Mouse (Mus musculus) lung, postnatal 0 days (tissue): Measurements from ENCODE around the gene Gcnt7. TPM values are rescaled to one million over a fixed set of nuclear protein-coding genes. Genes with fewer than 3 reads are reported as not detected.

Source experiments
- ATAC-seq: fragments of 200-750 bp; cut with Nextera tagmentation; 2 replicates; pipeline ENCODE4 v1.8.0; 2017; ENCODE audit warnings: moderate library complexity
- DNase-seq: peaks from one replicate; pipeline ENCODE4 v3.0.0-alpha.2; 2016; ENCODE audit warnings: low spot score
- H3K27ac ChIP-seq: fragments of 300-500 bp; sonication (generic); 2 replicates; pipeline ENCODE4 v1.5.1; 2014; ENCODE audit warnings: antibody characterized with exemption, mild to moderate bottlenecking, low read length, mixed read lengths
- H3K27me3 ChIP-seq: fragments of 300-500 bp; sonication (generic); replicated peaks from 2 replicates; pipeline ENCODE4 v1.6.1; 2014; ENCODE audit warnings: low read length, mixed read lengths; ENCODE audit not compliant: insufficient read depth
- H3K36me3 ChIP-seq: fragments of 300-500 bp; sonication (generic); 2 replicates; pipeline ENCODE4 v1.6.1; 2014; ENCODE audit warnings: low read length, mixed read lengths; ENCODE audit not compliant: insufficient read depth
- H3K4me1 ChIP-seq: fragments of 300-500 bp; sonication (generic); 2 replicates; pipeline ENCODE4 v1.6.1; 2014; ENCODE audit warnings: antibody characterized with exemption, low read depth, low read length, mixed read lengths; ENCODE audit not compliant: insufficient read depth
- H3K4me2 ChIP-seq: fragments of 300-500 bp; sonication (generic); replicated peaks from 2 replicates; pipeline ENCODE4 v1.6.1; 2014; ENCODE audit warnings: low read depth, mild to moderate bottlenecking, low read length, moderate library complexity, mixed read lengths
- H3K4me3 ChIP-seq: fragments of 300-500 bp; sonication (generic); 2 replicates; pipeline ENCODE4 v1.5.1; 2014; ENCODE audit warnings: low read depth, low read length
- H3K9ac ChIP-seq: fragments of 300-500 bp; sonication (generic); replicated peaks from 2 replicates; pipeline ENCODE4 v1.6.1; 2014; ENCODE audit warnings: low read depth, mild to moderate bottlenecking
- H3K9me3 ChIP-seq: fragments of 300-500 bp; sonication (generic); 2 replicates; pipeline ENCODE4 v1.6.1; 2016; ENCODE audit warnings: low read length, mixed read lengths
- CTCF ChIP-seq: IDR thresholded peaks from 2 replicates; pipeline ENCODE4 v1.5.1; 2016; ENCODE audit warnings: antibody characterized with exemption, mild to moderate bottlenecking
- EP300 ChIP-seq: IDR thresholded peaks from 2 replicates; pipeline ENCODE4 v1.6.1; 2016; ENCODE audit warnings: antibody characterized with exemption, mild to moderate bottlenecking, control low read depth
- WGBS: fragments of 180-500 bp; shearing (Covaris S2); extraction: QIAGEN DNeasy Blood & Tissue Kit; methylation state at CpG from one replicate; pipeline ENCODE4 v1.1.7; 2014; 5-methylcytosine and 5-hydroxymethylcytosine counted together
- polyA plus RNA-seq: library from polyadenylated mRNA; unstranded; fragments of >200 nt; fragmentation: Nextera tagmentation; extraction: Ambion mirVana; gene quantifications from 2 replicates; pipeline ENCODE4 v1.2.1, GENCODE M21; 2015

Gene Gcnt7
- polyA plus RNA-seq, 1 experiment from 2014 or later, result 0.64 TPM

- H3K4me2 ChIP-seq, result no peak overlapping the region
- ATAC-seq (no peak), DNase-seq (no peak)
- peaks cover 10% of the 10 kb centered on the region; the same call in 1 of the 2 replicates for H3K4me1 ChIP-seq
- H3K9me3 ChIP-seq, result no peaks in the 10 kb centered on the region
- no peak overlapping the region for H3K9ac ChIP-seq
- TF ChIP-seq EP300 (no peak), CTCF (no peak)
- no peaks in the 10 kb centered on the region for H3K36me3 ChIP-seq
- no peaks in the 10 kb centered on the region for H3K27me3 ChIP-seq
- 45% methylated on average over 16 of the region's 16 CpGs for WGBS
- H3K4me3 ChIP-seq, result no peak overlapping the region
- H3K27ac ChIP-seq, result no peak overlapping the region
Measured at GRCm38 (mm10) chr2:172437371-172437952, 20.9 kb downstream of the Gcnt7 start.

DNA sequence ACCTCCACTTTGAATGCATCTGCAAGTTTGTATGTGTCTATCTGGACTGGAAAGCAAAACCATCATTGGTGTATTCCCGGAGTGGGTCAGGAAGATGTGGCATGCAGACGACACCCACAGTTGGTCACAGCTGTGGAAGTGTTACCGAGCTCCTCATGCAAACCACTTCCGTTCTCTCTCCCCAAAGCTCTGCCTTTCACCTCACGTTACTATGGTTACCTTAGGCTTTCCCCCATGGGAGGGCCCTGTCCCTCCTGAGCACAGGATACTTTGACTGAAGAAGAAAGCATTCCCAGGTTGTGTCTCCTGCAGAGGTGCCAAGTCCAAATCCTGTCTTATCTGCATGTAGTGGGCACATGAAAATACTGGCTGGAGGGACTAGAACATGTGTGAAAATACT lies 24.6 kb downstream of the Gcnt7 start:
- Histone ChIP-seq H3K4me3 (no peak overlapping the region), H3K27me3 (no peaks in the 10 kb centered on the region), H3K4me1 (no peaks in the 10 kb centered on the region), H3K27ac (no peak overlapping the region), H3K9ac (no peak overlapping the region), H3K9me3 (no peaks in the 10 kb centered on the region), H3K36me3 (no peaks in the 10 kb centered on the region), H3K4me2 (no peak overlapping the region)
- WGBS, result 27% methylated on average over 5 of the region's 5 CpGs
- ATAC-seq, result no peak
- no peak for DNase-seq
- TF ChIP-seq EP300 (no peak), CTCF (no peak)

- H3K27ac ChIP-seq, result no peak overlapping the region
- no peaks in the 10 kb centered on the region for H3K4me1 ChIP-seq
- H3K4me3 ChIP-seq, result no peak overlapping the region
- no peak overlapping the region for H3K4me2 ChIP-seq
- no peak overlapping the region for H3K9ac ChIP-seq
- H3K27me3 ChIP-seq, result no peaks in the 10 kb centered on the region
- WGBS, result 19% methylated on average over 1 of the region's 1 CpGs
- no peaks in the 10 kb centered on the region for H3K9me3 ChIP-seq
- peak; percentile 32; the same call in 1 of the 2 replicates for TF ChIP-seq CTCF
- TF ChIP-seq EP300, result no peak
- ATAC-seq, result peak; percentile 92
- H3K36me3 ChIP-seq, result no peaks in the 10 kb centered on the region
- peak; percentile 83 for DNase-seq
Measured at GRCm38 (mm10) chr2:172430609-172431008, 27.8 kb downstream of the Gcnt7 start.

GRCm38 (mm10) chr2:172418208-172418607 lies 40.2 kb downstream of the Gcnt7 start:
- Histone ChIP-seq H3K9me3 (no peaks in the 10 kb centered on the region), H3K36me3 (peaks cover 4% of the 10 kb centered on the region; the same call in 1 of the 2 replicates), H3K9ac (no peak overlapping the region), H3K4me1 (0 out of 2 replicates have a peak, but pooled peaks cover 3% of the 10 kb centered on the region), H3K4me3 (no peak overlapping the region), H3K27me3 (no peaks in the 10 kb centered on the region), H3K4me2 (no peak overlapping the region), H3K27ac (no peak overlapping the region)
- no peak for TF ChIP-seq CTCF
- TF ChIP-seq EP300, result no peak
- ATAC-seq, result no peak
- 75% methylated on average over 5 of the region's 5 CpGs for WGBS
- DNase-seq, result no peak

DNA sequence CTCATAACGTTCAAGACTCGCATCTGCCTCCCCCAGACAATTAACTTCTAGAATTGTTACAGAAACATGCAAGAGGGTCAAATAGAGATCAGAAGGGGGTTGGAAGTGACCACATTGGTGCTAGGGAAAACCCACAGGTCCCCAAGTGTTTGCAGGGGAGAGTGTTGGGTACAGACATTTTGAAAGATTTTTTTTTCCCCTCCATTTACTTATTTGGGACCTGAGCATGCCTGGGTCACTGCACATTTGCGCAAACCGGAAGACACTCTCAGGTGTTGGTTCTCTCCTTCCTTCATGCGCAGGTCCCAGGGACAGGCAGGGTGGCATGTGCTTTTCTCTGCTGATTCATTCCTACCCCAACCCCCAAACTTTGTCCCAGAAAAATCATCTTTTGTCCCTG lies 41.5 kb downstream of the Gcnt7 start:
- H3K4me1 ChIP-seq, result 0 out of 2 replicates have a peak, but pooled peaks cover 3% of the 10 kb centered on the region
- no peak overlapping the region for H3K27ac ChIP-seq
- DNase-seq (no peak), ATAC-seq (no peak)
- H3K4me2 ChIP-seq, result no peak overlapping the region
- H3K36me3 ChIP-seq, result no peaks in the 10 kb centered on the region
- no peaks in the 10 kb centered on the region for H3K27me3 ChIP-seq
- TF ChIP-seq EP300 (no peak), CTCF (no peak)
- no peak overlapping the region for H3K4me3 ChIP-seq
- no peaks in the 10 kb centered on the region for H3K9me3 ChIP-seq
- no peak overlapping the region for H3K9ac ChIP-seq
- 87% methylated on average over 5 of the region's 5 CpGs for WGBS

DNA sequence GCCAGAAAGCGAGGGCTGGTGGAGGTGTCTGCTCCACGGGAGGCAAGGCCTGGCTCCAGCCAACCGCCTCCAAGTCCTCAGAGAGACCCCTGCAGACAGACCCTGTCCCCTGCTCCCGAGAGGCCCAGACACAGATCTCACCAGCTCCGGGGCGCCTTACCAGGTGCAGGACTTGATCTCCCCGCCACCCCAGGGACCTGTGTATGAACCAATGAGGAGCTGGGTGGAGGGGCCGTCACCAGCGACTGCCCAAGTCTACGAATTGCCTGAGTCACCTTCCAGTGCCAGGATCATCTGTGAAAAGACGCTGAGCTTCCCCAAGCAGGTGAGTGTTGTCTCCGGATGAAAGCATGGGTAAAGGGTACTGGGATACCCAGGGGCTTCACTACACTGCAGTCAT lies 42.2 kb downstream of the Gcnt7 start:
- no peak overlapping the region for H3K4me3 ChIP-seq
- no peak overlapping the region for H3K4me2 ChIP-seq
- TF ChIP-seq EP300 (no peak), CTCF (no peak)
- H3K9me3 ChIP-seq, result no peaks in the 10 kb centered on the region
- DNase-seq, result no peak
- no peaks in the 10 kb centered on the region for H3K36me3 ChIP-seq
- no peak for ATAC-seq
- no peak overlapping the region for H3K9ac ChIP-seq
- WGBS, result 53% methylated on average over 12 of the region's 12 CpGs
- H3K4me1 ChIP-seq, result 0 out of 2 replicates have a peak, but pooled peaks cover 3% of the 10 kb centered on the region
- no peaks in the 10 kb centered on the region for H3K27me3 ChIP-seq
- no peak overlapping the region for H3K27ac ChIP-seq
